Mouse (Mus musculus) kidney, adult 2 months (tissue): ENCODE measurements at regions not wholly inside any gene's neighbourhood (a gene's known extent, or its start where the extent isn't known, plus 50 kb on each side); places are given as distances from the start of the nearest gene placed in this dataset.

ENCODE experiments used
- CTCF ChIP-seq: fragments of 200-500 bp; conservative IDR thresholded peaks from 2 replicates; pipeline ENCODE4 v1.5.1; 2011; ENCODE audit warnings: low read depth, mild to moderate bottlenecking, control low read depth, low read length, moderate library complexity, mixed read lengths; ENCODE audit not compliant: insufficient read depth, insufficient read length
- POLR2A ChIP-seq: fragments of 200-500 bp; IDR thresholded peaks from one replicate; pipeline ENCODE4 v1.6.1; 2011; ENCODE audit warnings: low read depth, low read length, control low read depth

GRCm38 (mm10) chr15:62496193-62496592 lies 1348.8 kb downstream of the Gsdmc2 start:
- TF ChIP-seq POLR2A (no peak), CTCF (no peak)
